Mouse (Mus musculus) heart, embryonic 12.5 days (tissue): ENCODE results near the gene Bzw2. TPM values are rescaled to one million over a fixed set of nuclear protein-coding genes. Genes with fewer than 3 reads are reported as not detected.

Experiments
- ATAC-seq: fragments of 200-750 bp; cut with Nextera tagmentation; 2 replicates; pipeline ENCODE4 v1.8.0; 2017; ENCODE audit warnings: moderate TSS enrichment, moderate library complexity; ENCODE audit not compliant: insufficient number of reproducible peaks, low FRiP score
- H3K27ac ChIP-seq: fragments of 300-500 bp; sonication (generic); 2 replicates; pipeline ENCODE4 v1.5.1; 2016; ENCODE audit warnings: mild to moderate bottlenecking, moderate library complexity; ENCODE audit not compliant: poor library complexity, severe bottlenecking
- H3K27me3 ChIP-seq: fragments of 300-500 bp; sonication (generic); replicated peaks from 2 replicates; pipeline ENCODE4 v1.6.1; 2016; ENCODE audit warnings: mild to moderate bottlenecking, moderate library complexity
- H3K36me3 ChIP-seq: fragments of 300-500 bp; sonication (generic); 2 replicates; pipeline ENCODE4 v1.6.1; 2016; ENCODE audit warnings: mild to moderate bottlenecking, moderate library complexity
- H3K4me1 ChIP-seq: fragments of 300-500 bp; sonication (generic); replicated peaks from 2 replicates; pipeline ENCODE4 v1.6.1; 2016; ENCODE audit warnings: mild to moderate bottlenecking
- H3K4me2 ChIP-seq: fragments of 300-500 bp; sonication (generic); 2 replicates; pipeline ENCODE4 v1.6.1; 2016; ENCODE audit warnings: mild to moderate bottlenecking, moderate library complexity
- H3K4me3 ChIP-seq: fragments of 300-500 bp; sonication (generic); 2 replicates; pipeline ENCODE4 v1.5.1; 2016; ENCODE audit warnings: mild to moderate bottlenecking
- H3K9ac ChIP-seq: fragments of 300-500 bp; sonication (generic); 2 replicates; pipeline ENCODE4 v1.6.1; 2016; ENCODE audit warnings: mild to moderate bottlenecking, moderate library complexity
- H3K9me3 ChIP-seq: fragments of 300-500 bp; sonication (generic); replicated peaks from 2 replicates; pipeline ENCODE4 v1.6.1; 2016; ENCODE audit warnings: mild to moderate bottlenecking, moderate library complexity
- WGBS: fragments of 180-500 bp; shearing (Covaris S2); methylation state at CpG from one replicate; pipeline ENCODE4 v1.1.7; 2016; 5-methylcytosine and 5-hydroxymethylcytosine counted together
- polyA plus RNA-seq: library from polyadenylated mRNA; unstranded; fragments of >200 nt; fragmentation: Nextera tagmentation; extraction: Ambion mirVana; gene quantifications from 2 replicates; pipeline ENCODE4 v1.2.1, GENCODE M21; 2016

Gene Bzw2
- polyA plus RNA-seq, 1 experiment from 2014 or later, result 218 TPM

DNA sequence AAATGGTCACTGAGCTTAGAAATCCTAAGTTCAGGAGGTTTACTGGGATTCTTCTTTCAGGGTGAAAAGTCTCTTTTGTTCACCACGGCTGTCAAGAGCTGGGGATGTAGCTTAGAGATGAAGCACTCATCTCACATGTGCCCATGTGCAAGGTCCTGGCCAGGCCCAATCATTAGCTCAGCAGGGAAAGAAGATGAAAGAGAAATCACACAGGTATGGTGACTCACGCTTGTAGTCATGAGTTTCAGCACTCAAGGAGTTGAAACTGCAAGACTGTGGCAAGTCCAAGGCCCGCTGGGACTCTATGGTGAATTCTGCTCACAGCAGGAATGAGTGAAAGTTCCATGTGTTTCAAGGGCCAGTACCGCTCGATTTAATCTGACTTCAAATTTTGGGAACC, 23.8 kb downstream of the Bzw2 start:
- Histone ChIP-seq H3K4me3 (no peak overlapping the region), H3K27ac (no peak overlapping the region), H3K4me1 (peaks cover 24% of the 10 kb centered on the region), H3K27me3 (no peaks in the 10 kb centered on the region), H3K4me2 (no peak overlapping the region), H3K36me3 (peaks cover 30% of the 10 kb centered on the region), H3K9me3 (no peaks in the 10 kb centered on the region), H3K9ac (no peak overlapping the region)
- no peak for ATAC-seq
- 86% methylated on average over 5 of the region's 5 CpGs for WGBS

DNA sequence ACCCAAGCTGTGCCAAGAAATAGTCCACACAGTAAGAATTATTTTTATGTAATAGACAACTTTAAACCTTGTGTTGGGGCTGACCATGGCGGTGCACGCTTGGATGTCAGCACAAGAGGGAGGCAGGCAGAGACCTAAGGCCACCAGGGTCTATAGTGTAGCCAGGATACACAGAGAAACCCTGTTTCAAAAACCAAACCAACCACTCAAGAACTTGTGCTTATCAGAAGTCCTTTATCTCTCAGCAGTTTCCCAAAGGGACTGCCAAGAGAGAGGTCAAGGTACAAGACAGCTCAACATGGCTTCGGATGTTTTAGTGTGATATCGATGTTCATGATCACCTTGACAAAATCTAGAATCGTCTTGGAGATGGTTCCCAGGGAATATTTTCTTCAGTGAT, 24.3 kb downstream of the Bzw2 start:
- no peak overlapping the region for H3K4me3 ChIP-seq
- no peak overlapping the region for H3K9ac ChIP-seq
- no peak overlapping the region for H3K4me2 ChIP-seq
- peaks cover 34% of the 10 kb centered on the region for H3K36me3 ChIP-seq
- WGBS, result 79% methylated on average over 5 of the region's 5 CpGs
- H3K27me3 ChIP-seq, result no peaks in the 10 kb centered on the region
- ATAC-seq, result no peak
- H3K9me3 ChIP-seq, result no peaks in the 10 kb centered on the region
- peaks cover 24% of the 10 kb centered on the region for H3K4me1 ChIP-seq
- no peak overlapping the region for H3K27ac ChIP-seq

DNA sequence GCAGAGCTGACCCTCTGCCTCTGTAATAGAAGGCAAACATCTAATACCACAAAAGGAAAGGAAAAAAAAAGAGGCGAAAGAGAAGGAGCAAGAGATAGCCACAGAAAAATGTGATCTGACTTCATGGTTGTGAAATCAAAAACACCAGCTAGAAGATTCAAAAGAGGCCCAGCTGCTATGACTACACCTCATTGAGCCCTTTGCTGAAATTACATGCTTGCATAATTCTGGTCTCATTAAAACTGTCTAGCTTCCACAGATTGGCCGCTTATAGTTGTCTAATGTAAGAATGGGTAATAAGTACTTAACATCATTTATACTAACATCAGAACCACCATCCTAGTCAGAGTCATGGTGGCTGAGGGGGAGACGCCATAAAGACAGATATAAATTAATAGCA, 25.2 kb downstream of the Bzw2 start:
- Histone ChIP-seq H3K4me3 (no peak overlapping the region), H3K9me3 (no peaks in the 10 kb centered on the region), H3K36me3 (peaks cover 35% of the 10 kb centered on the region), H3K27ac (no peak overlapping the region), H3K27me3 (no peaks in the 10 kb centered on the region), H3K4me1 (peaks cover 18% of the 10 kb centered on the region), H3K4me2 (no peak overlapping the region), H3K9ac (no peak overlapping the region)
- ATAC-seq, result no peak
- WGBS, result 83% methylated on average over 3 of the region's 3 CpGs

DNA sequence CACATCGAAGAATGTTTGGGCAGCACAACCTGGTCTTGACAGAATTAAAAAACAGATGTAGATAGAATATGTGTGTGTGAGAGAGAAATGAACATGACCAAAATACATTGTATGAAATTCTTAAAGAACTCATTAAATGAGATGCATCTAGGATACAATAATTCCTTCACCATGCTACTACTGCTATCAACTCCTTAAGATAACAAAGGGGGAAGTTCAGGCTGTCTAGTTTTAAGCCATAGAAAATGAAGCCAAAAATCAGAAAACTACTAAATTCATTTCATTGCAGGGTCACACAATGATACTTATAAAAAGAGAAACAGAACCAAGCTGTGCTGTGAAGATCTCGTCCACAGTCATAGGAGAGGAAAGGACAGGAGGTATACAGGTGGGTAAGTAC, 25.6 kb downstream of the Bzw2 start:
- Histone ChIP-seq H3K9me3 (no peaks in the 10 kb centered on the region), H3K4me1 (peaks cover 16% of the 10 kb centered on the region), H3K9ac (no peak overlapping the region), H3K4me3 (no peak overlapping the region), H3K27ac (no peak overlapping the region), H3K4me2 (no peak overlapping the region), H3K27me3 (no peaks in the 10 kb centered on the region), H3K36me3 (peaks cover 35% of the 10 kb centered on the region)
- ATAC-seq, result no peak
- WGBS, result 86% methylated on average over 2 of the region's 2 CpGs

DNA sequence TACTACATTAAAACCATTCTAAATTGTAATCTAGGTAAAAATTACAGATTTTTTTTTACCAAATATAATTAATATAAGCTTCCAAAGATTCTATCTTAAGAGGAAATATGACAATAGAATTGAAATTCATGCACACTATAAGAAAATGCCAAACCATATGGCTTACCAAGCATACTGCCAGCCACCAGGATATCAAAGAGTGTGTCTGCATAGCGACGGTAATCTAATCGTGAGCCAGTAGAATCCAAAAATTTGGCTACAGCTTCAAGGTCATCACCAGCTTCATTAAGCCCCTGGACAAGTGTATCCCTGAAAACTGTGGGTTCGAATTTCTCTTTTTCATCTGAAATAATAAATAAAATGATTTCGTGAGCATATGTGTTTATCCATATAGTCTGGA, 28.1 kb downstream of the Bzw2 start:
- Histone ChIP-seq H3K4me3 (no peak overlapping the region), H3K9ac (no peak overlapping the region), H3K9me3 (no peaks in the 10 kb centered on the region), H3K36me3 (peaks cover 37% of the 10 kb centered on the region), H3K4me2 (no peak overlapping the region), H3K27ac (no peak overlapping the region), H3K27me3 (no peaks in the 10 kb centered on the region), H3K4me1 (peaks cover 5% of the 10 kb centered on the region)
- ATAC-seq, result no peak
- WGBS, result 88% methylated on average over 5 of the region's 5 CpGs

DNA sequence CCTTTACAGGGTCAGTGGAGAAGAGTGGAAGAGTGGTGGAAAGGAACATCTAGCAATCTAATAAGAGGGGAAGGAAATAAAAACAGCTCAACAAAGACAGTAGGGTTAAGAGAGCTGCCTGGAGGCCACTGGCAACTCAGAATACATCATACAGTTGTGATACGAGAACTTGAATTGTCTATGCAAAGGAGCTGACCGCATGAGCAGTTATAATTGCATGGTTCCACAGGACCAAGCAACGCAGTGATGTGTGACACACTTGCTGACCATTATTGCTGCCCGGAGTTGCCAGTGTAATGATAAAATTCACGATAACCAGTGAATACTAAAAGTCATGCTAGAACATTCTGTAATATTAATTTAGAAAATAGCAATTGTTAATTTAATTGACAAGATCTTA, 31.8 kb downstream of the Bzw2 start:
- ATAC-seq, result no peak
- no peak overlapping the region for H3K27ac ChIP-seq
- H3K9ac ChIP-seq, result no peak overlapping the region
- no peak overlapping the region for H3K4me3 ChIP-seq
- H3K36me3 ChIP-seq, result peaks cover 51% of the 10 kb centered on the region
- H3K4me2 ChIP-seq, result no peak overlapping the region
- H3K27me3 ChIP-seq, result no peaks in the 10 kb centered on the region
- no peaks in the 10 kb centered on the region for H3K9me3 ChIP-seq
- 92% methylated on average over 5 of the region's 5 CpGs for WGBS
- no peaks in the 10 kb centered on the region for H3K4me1 ChIP-seq

DNA sequence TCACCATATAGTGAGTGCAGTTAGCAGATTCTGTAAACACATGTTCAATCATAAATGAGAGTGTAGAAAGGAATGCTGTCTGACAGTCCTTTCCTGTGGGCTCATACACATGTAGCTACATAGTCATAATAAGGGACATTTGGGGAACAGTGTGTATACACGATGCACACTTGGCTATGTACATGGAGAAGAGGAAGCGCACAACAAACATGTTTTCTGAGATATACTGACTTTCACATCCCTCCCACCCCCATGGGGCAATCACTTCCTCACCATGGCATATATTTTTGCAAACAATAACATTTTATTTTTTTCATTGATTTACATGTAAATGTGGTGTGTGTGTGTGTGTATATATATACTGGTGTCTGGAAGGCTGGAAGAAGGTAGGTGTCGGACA, 38.6 kb downstream of the Bzw2 start:
- H3K36me3 ChIP-seq, result peaks cover 71% of the 10 kb centered on the region
- no peak for ATAC-seq

DNA sequence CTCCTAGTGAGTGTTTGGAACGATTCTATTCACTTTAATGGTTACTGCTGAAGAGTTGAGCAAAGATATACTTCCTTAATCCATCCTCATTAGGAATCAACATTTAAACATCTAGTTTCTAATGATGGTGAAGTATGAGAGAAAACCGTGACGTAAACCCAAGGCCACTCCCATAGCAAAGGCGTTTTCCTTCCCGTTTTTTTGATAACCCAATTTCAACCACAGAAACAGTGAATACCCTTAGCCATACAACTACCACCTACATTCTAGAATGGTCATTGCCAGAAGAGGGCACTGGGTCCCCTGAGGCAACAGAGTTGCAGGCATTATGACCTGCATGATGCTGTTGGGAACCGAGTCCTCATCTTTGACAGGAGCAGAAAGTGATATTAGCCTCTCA, 40.7 kb downstream of the Bzw2 start:
- Histone ChIP-seq H3K9ac (no peak overlapping the region), H3K36me3 (peaks cover 73% of the 10 kb centered on the region), H3K4me3 (no peak overlapping the region), H3K4me1 (no peaks in the 10 kb centered on the region), H3K9me3 (no peaks in the 10 kb centered on the region), H3K4me2 (no peak overlapping the region), H3K27ac (no peak overlapping the region), H3K27me3 (no peaks in the 10 kb centered on the region)
- ATAC-seq, result no peak
- WGBS, result 89% methylated on average over 6 of the region's 6 CpGs

More for the DNA sequence above, 38.6 kb downstream of the Bzw2 start:
- no peaks in the 10 kb centered on the region for H3K27me3 ChIP-seq
- H3K4me3 ChIP-seq, result no peak overlapping the region
- H3K4me1 ChIP-seq, result no peaks in the 10 kb centered on the region
- H3K9ac ChIP-seq, result no peak overlapping the region
- 90% methylated on average over 3 of the region's 3 CpGs for WGBS
- H3K4me2 ChIP-seq, result no peak overlapping the region
- no peaks in the 10 kb centered on the region for H3K9me3 ChIP-seq
- H3K27ac ChIP-seq, result no peak overlapping the region

DNA sequence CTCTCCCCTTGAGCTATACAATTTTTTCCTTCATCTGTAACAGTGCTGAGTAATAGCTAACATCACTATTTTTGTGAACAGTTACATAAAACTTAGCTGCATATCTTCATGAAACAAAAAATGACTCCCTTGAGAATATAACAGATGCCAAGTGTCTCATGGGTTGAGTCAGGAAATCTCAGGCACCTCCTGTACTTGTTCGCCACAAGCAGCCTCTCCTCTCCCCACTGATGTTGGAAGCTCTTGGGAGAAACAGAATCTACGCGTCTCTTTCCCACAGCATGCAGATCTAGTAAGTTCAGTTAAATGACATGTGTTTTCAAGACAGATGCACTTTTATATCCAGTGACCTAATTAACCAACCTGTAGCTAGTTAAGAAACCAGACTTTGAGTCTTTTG, 45.8 kb downstream of the Bzw2 start:
- no peak overlapping the region for H3K4me2 ChIP-seq
- no peak overlapping the region for H3K27ac ChIP-seq
- no peaks in the 10 kb centered on the region for H3K27me3 ChIP-seq
- H3K9ac ChIP-seq, result no peak overlapping the region
- H3K4me1 ChIP-seq, result no peaks in the 10 kb centered on the region
- no peak for ATAC-seq
- H3K36me3 ChIP-seq, result peaks cover 86% of the 10 kb centered on the region
- no peaks in the 10 kb centered on the region for H3K9me3 ChIP-seq
- WGBS, result 90% methylated on average over 3 of the region's 3 CpGs
- H3K4me3 ChIP-seq, result no peak overlapping the region

DNA sequence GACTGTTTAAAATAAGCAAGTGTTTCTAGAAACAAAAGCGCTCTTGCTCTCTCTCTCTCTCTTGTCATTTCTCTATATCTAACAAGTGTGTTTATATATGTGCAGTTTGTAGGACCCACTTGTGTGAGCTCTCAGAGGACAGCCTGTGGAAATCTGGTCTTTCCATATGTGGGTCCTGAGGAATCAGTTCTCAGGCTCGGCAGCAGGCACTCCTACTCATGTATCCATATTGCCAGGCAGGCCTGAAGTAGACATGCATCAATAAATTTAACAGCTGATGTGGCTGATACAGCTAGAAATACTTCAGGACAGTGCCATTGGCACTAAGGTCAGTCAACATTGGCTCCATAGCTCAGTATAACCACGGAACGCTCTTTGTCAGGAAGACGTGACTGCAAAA, 46.8 kb downstream of the Bzw2 start:
- no peak for ATAC-seq
- no peak overlapping the region for H3K9ac ChIP-seq
- H3K36me3 ChIP-seq, result peaks cover 87% of the 10 kb centered on the region
- no peak overlapping the region for H3K27ac ChIP-seq
- H3K4me1 ChIP-seq, result no peaks in the 10 kb centered on the region
- no peak overlapping the region for H3K4me3 ChIP-seq
- H3K9me3 ChIP-seq, result no peaks in the 10 kb centered on the region
- H3K27me3 ChIP-seq, result no peaks in the 10 kb centered on the region
- H3K4me2 ChIP-seq, result no peak overlapping the region
- WGBS, result 90% methylated on average over 5 of the region's 5 CpGs

DNA sequence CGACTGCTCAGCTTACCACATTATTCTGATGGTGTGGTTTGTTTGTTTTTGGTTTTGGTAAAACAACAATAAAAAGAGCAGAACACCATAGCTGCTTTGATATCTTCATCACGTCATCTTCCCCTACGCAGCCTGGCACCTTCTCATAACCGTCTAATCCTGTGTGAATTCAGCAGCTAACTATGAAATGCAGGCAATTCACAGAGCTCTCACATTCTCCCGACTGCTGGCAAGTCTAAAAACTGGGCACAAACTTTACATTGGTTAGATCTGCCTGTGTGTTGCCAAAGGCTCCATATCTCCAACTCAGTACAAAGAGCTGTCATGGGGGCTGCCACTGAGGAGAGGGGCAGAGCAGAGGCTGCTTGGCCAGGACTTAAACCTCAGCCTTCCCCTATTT, 47.4 kb downstream of the Bzw2 start:
- Histone ChIP-seq H3K4me2 (no peak overlapping the region), H3K27me3 (no peaks in the 10 kb centered on the region), H3K9ac (no peak overlapping the region), H3K27ac (no peak overlapping the region), H3K36me3 (peaks cover 85% of the 10 kb centered on the region), H3K9me3 (no peaks in the 10 kb centered on the region), H3K4me3 (no peak overlapping the region), H3K4me1 (no peaks in the 10 kb centered on the region)
- WGBS, result 89% methylated on average over 5 of the region's 5 CpGs
- ATAC-seq, result no peak

DNA sequence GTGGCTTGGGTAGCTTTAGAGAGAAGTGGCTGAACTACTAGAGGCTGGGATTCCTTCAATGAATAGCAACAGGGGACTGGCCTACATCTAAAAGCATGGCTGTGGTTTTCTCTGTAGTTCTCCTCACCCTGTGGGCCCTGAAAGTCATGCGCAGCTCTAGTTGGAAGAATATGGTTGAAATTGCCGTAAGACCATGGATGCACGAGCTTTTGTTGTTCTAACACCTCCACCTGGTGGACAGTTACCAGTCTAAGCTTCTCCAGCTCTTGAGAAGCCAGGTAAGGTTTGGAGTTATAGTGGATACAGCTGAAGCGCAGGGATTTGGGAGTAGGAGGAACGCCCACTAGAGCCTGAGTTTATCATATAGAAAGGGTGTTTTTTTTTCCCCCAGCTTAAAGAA, 49.4 kb downstream of the Bzw2 start:
- H3K4me3 ChIP-seq, result no peak overlapping the region
- H3K4me2 ChIP-seq, result no peak overlapping the region
- no peak for ATAC-seq
- H3K27me3 ChIP-seq, result no peaks in the 10 kb centered on the region
- no peak overlapping the region for H3K9ac ChIP-seq
- H3K36me3 ChIP-seq, result peaks cover 78% of the 10 kb centered on the region
- H3K9me3 ChIP-seq, result no peaks in the 10 kb centered on the region
- H3K27ac ChIP-seq, result no peak overlapping the region
- no peaks in the 10 kb centered on the region for H3K4me1 ChIP-seq
- WGBS, result 89% methylated on average over 5 of the region's 5 CpGs
